Mouse (Mus musculus) neural tube, embryonic 13.5 days (tissue): ENCODE measurements around the gene Capza1. TPM values are rescaled to one million over a fixed set of nuclear protein-coding genes. Genes with fewer than 3 reads are reported as not detected.

Source experiments
- ATAC-seq: fragments of 200-750 bp; cut with Nextera tagmentation; 2 replicates; pipeline ENCODE4 v1.8.0; 2017; ENCODE audit warnings: low read depth, mild to moderate bottlenecking, moderate TSS enrichment, moderate library complexity
- H3K27ac ChIP-seq: fragments of 300-500 bp; sonication (generic); replicated peaks from 2 replicates; pipeline ENCODE4 v1.5.1; 2015; ENCODE audit warnings: moderate library complexity, mild to moderate bottlenecking, inconsistent platforms
- H3K27me3 ChIP-seq: fragments of 300-500 bp; sonication (generic); 2 replicates; pipeline ENCODE4 v1.6.1; 2015; ENCODE audit warnings: mild to moderate bottlenecking, inconsistent platforms
- H3K36me3 ChIP-seq: fragments of 300-500 bp; sonication (generic); 2 replicates; pipeline ENCODE4 v1.6.1; 2015; ENCODE audit warnings: mild to moderate bottlenecking, inconsistent platforms
- H3K4me1 ChIP-seq: fragments of 300-500 bp; sonication (generic); replicated peaks from 2 replicates; pipeline ENCODE4 v1.6.1; 2015; ENCODE audit warnings: inconsistent platforms
- H3K4me2 ChIP-seq: fragments of 300-500 bp; sonication (generic); 2 replicates; pipeline ENCODE4 v1.6.1; 2015; ENCODE audit warnings: inconsistent platforms, mild to moderate bottlenecking, moderate library complexity
- H3K4me3 ChIP-seq: fragments of 300-500 bp; sonication (generic); 2 replicates; pipeline ENCODE4 v1.5.1; 2015; ENCODE audit warnings: mild to moderate bottlenecking, inconsistent platforms
- H3K9ac ChIP-seq: fragments of 300-500 bp; sonication (generic); 2 replicates; pipeline ENCODE4 v1.6.1; 2015; ENCODE audit warnings: moderate library complexity, mild to moderate bottlenecking, inconsistent platforms
- H3K9me3 ChIP-seq: fragments of 300-500 bp; sonication (generic); 2 replicates; pipeline ENCODE4 v1.6.1; 2016; ENCODE audit warnings: inconsistent platforms
- WGBS: fragments of 180-500 bp; shearing (Covaris S2); methylation state at CpG from one replicate; pipeline ENCODE4 v1.1.7; 2015; 5-methylcytosine and 5-hydroxymethylcytosine counted together
- polyA plus RNA-seq: library from polyadenylated mRNA; unstranded; fragments of >200 nt; fragmentation: Nextera tagmentation; extraction: Ambion mirVana; gene quantifications from 2 replicates; pipeline ENCODE4 v1.2.1, GENCODE M21; 2015

The Capza1 gene
- polyA plus RNA-seq, 1 experiment from 2014 or later = 181 TPM

DNA sequence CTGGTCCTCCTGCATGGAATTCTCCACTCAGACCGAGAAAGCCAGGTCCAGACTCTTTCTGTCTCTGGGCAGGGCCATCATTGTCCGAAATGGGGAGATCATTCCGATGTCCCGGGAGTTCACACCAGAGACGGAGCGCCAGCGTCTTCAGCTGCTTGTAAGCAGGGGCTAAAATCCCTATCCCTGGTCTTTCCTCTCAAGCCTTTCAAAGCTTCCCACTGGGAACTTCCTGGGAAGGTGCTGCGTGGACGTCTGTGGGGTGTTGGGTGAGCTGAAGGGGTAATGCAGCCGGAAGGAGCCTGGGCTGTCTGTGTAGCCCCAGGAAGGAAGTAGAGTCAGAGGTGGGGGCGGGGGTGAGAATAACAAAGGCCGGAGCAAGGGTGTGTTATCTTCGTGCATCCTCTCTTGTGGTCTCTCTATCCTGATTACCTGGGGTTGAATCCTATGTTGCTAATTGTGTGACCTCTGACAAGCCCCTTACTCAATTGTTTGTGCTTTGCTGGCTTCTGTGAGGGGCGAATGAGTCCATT is 80.3 kb downstream of the Capza1 start:
- Histone ChIP-seq H3K4me2 (no peak overlapping the region), H3K4me3 (no peak overlapping the region), H3K9me3 (no peaks in the 10 kb centered on the region), H3K9ac (no peak overlapping the region), H3K4me1 (peaks cover 29% of the 10 kb centered on the region), H3K36me3 (no peaks in the 10 kb centered on the region), H3K27ac (no peak overlapping the region), H3K27me3 (peaks cover 71% of the 10 kb centered on the region)
- no peak for ATAC-seq
- WGBS = 40% methylated on average over 14 of the region's 14 CpGs

GRCm38 (mm10) chr3:104782061-104782681 is 82.1 kb downstream of the Capza1 start:
- 13% methylated on average over 12 of the region's 12 CpGs for WGBS
- peaks cover 89% of the 10 kb centered on the region for H3K27me3 ChIP-seq
- H3K4me2 ChIP-seq = peak overlapping the region; percentile 78
- no peaks in the 10 kb centered on the region for H3K9me3 ChIP-seq
- peak overlapping the region; percentile 43; the same call in 1 of the 2 replicates for H3K4me3 ChIP-seq
- no peak overlapping the region for H3K27ac ChIP-seq
- ATAC-seq = no peak
- peaks cover 25% of the 10 kb centered on the region for H3K4me1 ChIP-seq
- H3K9ac ChIP-seq = no peak overlapping the region; the same call in 1 of the 2 replicates
- H3K36me3 ChIP-seq = no peaks in the 10 kb centered on the region

GRCm38 (mm10) chr3:104781471-104781903 is 82.8 kb downstream of the Capza1 start, which contains the start of gene Fam19a3:
Gene Fam19a3 (minus strand): TSS chr3:104781840.
- ATAC-seq = no peak
- Histone ChIP-seq H3K9me3 (no peaks in the 10 kb centered on the region), H3K4me2 (peak within 1 kb of the TSS; percentile 78), H3K27me3 (peaks cover 96% of the 10 kb centered on the region), H3K27ac (no peak within 1 kb of the TSS), H3K9ac (peak within 1 kb of the TSS; percentile 64), H3K4me1 (peaks cover 29% of the 10 kb centered on the region), H3K36me3 (no peaks in the 10 kb centered on the region), H3K4me3 (peak within 1 kb of the TSS; percentile 43)
- WGBS = under 1% methylated on average over 26 of the region's 26 CpGs

GRCm38 (mm10) chr3:104780561-104781420 is 83.5 kb downstream of the Capza1 start, which contains the start of gene Ppm1j:
Gene Ppm1j (plus strand): TSS chr3:104781056.
- peaks cover 29% of the 10 kb centered on the region for H3K4me1 ChIP-seq
- no peaks in the 10 kb centered on the region for H3K9me3 ChIP-seq
- H3K9ac ChIP-seq = peak within 1 kb of the TSS; percentile 64
- peak within 1 kb of the TSS; percentile 43 for H3K4me3 ChIP-seq
- 0 out of 2 replicates have a peak, but pooled peaks have one; percentile 41 for ATAC-seq
- WGBS = 1% methylated on average over 56 of the region's 56 CpGs
- peak within 1 kb of the TSS; percentile 78 for H3K4me2 ChIP-seq
- peaks cover 98% of the 10 kb centered on the region for H3K27me3 ChIP-seq
- H3K36me3 ChIP-seq = no peaks in the 10 kb centered on the region
- no peak within 1 kb of the TSS for H3K27ac ChIP-seq

DNA sequence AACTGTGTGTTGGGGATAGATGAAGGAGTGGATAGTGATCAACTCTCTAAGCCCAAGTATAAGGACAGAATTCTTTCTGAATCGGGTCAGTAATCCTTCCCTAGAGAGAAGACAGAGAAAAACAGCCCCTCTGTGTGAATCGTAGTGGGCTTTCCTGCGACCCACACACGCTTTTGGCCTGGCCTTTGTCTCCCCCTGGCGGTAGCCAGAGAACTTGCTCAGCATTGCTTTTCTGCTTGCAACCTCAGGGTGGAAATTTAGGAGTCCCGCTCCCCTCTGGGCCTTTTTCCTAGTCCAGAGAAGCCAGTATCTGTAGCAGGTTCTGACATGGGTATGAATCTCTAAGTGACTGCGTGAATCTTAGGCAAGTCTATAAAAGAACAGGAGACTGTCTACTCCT is 84.4 kb downstream of the Capza1 start:
- Histone ChIP-seq H3K4me1 (peaks cover 29% of the 10 kb centered on the region), H3K27me3 (peaks cover 95% of the 10 kb centered on the region), H3K9ac (no peak overlapping the region), H3K4me2 (no peak overlapping the region), H3K9me3 (no peaks in the 10 kb centered on the region), H3K4me3 (no peak overlapping the region), H3K36me3 (no peaks in the 10 kb centered on the region), H3K27ac (no peak overlapping the region)
- no peak for ATAC-seq
- WGBS = under 1% methylated on average over 7 of the region's 7 CpGs

- peaks cover 74% of the 10 kb centered on the region for H3K27me3 ChIP-seq
These were observed 87.0 kb downstream of the Capza1 start for GRCm38 (mm10) chr3:104777342-104777741.

GRCm38 (mm10) chr3:104773301-104773700 is 91.0 kb downstream of the Capza1 start:
- no peak overlapping the region for H3K4me2 ChIP-seq
- H3K4me1 ChIP-seq = peaks cover 8% of the 10 kb centered on the region
- H3K27me3 ChIP-seq = peaks cover 33% of the 10 kb centered on the region
- H3K9me3 ChIP-seq = no peaks in the 10 kb centered on the region
- 75% methylated on average over 7 of the region's 7 CpGs for WGBS
- no peak overlapping the region for H3K4me3 ChIP-seq
- no peaks in the 10 kb centered on the region for H3K36me3 ChIP-seq
- H3K27ac ChIP-seq = no peak overlapping the region
- no peak overlapping the region for H3K9ac ChIP-seq
- ATAC-seq = no peak

More at GRCm38 (mm10) chr3:104777342-104777741, 87.0 kb downstream of the Capza1 start:
- Histone ChIP-seq H3K36me3 (no peaks in the 10 kb centered on the region), H3K9ac (peak overlapping the region; percentile 56), H3K27ac (no peak overlapping the region), H3K4me1 (peaks cover 29% of the 10 kb centered on the region), H3K4me2 (peak overlapping the region; percentile 63), H3K9me3 (no peaks in the 10 kb centered on the region), H3K4me3 (peak overlapping the region; percentile 36)
- 1% methylated on average over 20 of the region's 20 CpGs for WGBS
- ATAC-seq = no peak

Other genes with a start within 250 kb of the Capza1 start
- 8.3 and 9.8 TPM in 2 replicates for gene Slc16a1, start 225.8 kb downstream of the Capza1 start, polyA plus RNA-seq
- 1.5 and 1.9 TPM in 2 replicates for gene Ppm1j, start 83.4 kb downstream of the Capza1 start, polyA plus RNA-seq
- gene Fam19a3, start 82.7 kb downstream of the Capza1 start, polyA plus RNA-seq = not detected in 2 replicates
- 82.9 and 83.0 TPM in 2 replicates for gene Rhoc, start 76.1 kb downstream of the Capza1 start, polyA plus RNA-seq
- gene Mov10, start 45.9 kb downstream of the Capza1 start, polyA plus RNA-seq = 13.4 and 13.8 TPM in 2 replicates
- 40.4 and 47.0 TPM in 2 replicates for gene St7l, start 500 bp downstream of the Capza1 start, polyA plus RNA-seq
- gene Wnt2b, start 97.4 kb upstream of the Capza1 start, polyA plus RNA-seq = 0.47 and 0.80 TPM in 2 replicates
- 52.8 and 59.4 TPM in 2 replicates for gene Cttnbp2nl, start 188.6 kb upstream of the Capza1 start, polyA plus RNA-seq
- not detected in 2 replicates for gene 4930564D02Rik, start 202.3 kb upstream of the Capza1 start, polyA plus RNA-seq